Comparison of ENCODE assay signal across 8 mouse cellular contexts in the genomic region with DNA sequence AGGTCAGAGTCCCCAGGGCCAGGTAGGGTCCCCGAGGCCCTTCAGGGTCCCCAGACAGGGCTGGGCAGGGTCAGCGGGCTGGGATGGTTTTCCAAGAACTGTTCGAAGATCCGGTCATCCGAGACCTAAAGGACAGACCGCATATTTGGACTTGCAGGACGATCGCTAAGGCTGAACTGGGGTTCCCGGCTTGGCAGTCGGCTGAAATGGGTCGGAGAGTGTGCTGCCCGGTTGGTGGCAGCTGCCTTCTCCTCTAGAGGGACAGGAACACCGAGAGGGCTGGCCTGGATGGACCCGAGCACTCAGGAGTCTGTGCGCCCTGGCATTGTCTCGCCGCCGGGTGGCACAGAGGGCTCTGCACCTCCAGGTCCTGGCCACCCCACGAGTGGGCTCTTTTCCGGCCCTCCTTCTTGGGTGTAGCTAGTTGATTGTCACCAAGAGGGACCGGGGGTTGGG. TPM values are rescaled to one million over a fixed set of nuclear protein-coding genes. Genes with fewer than 3 reads are reported as not detected.
DNase-seq lines count a peak whose midpoint lies in the region; ATAC-seq and TF ChIP-seq lines count a peak whose summit lies in the region.

No protein-coding gene starts in this region.

- H3K9me3 ChIP-seq in ES-E14 (ENCODE audit: control insufficient read depth, insufficient read depth, low read depth, low read length) = no peaks in the 10 kb centered on the region
- H3K9me3 ChIP-seq in lung, postnatal 0 days (ENCODE audit: low read length) = no peaks in the 10 kb centered on the region

- no peak for TF ChIP-seq POLR2A in cerebellum, adult 2 months (IDR thresholded peaks at IDR 0.05; ENCODE audit: borderline replicate concordance, insufficient read depth, low read length)

- under 1% methylated on average over 21 of the region's 21 CpGs for WGBS in cerebellum, adult 2 months
- 3% methylated on average over 21 of the region's 21 CpGs for WGBS in lung, postnatal 0 days

- H3K4me2 ChIP-seq in lung, postnatal 0 days (replicated peaks; ENCODE audit: low read depth, low read length) = peak overlapping the region; percentile 86

- no peak for TF ChIP-seq EP300 in lung, postnatal 0 days (IDR thresholded peaks at IDR 0.05)

- H3K4me3 ChIP-seq in ES-E14 (ENCODE audit: insufficient read depth in 1 of 2, low read depth in 1 of 2, low read length in 2 of 2, poor library complexity in 1 of 2, severe bottlenecking in 1 of 2) = peak overlapping the region; percentile 68 to 77
- peak overlapping the region; percentile 77 for H3K4me3 ChIP-seq in cerebellum, adult 2 months (replicated peaks; ENCODE audit: insufficient read depth, low read depth, low read length)
- H3K4me3 ChIP-seq in lung, postnatal 0 days (ENCODE audit: low read depth, low read length) = peak overlapping the region; percentile 81

- peaks cover 0 to 4% of the 10 kb centered on the region in 2 experiments; a peak in 2 of 4 replicates for H3K4me1 ChIP-seq in ES-E14 (ENCODE audit: control insufficient read depth in 2 of 2, insufficient read depth in 2 of 2, low read length in 2 of 2, poor library complexity in 1 of 2)
- H3K4me1 ChIP-seq in cerebellum, adult 2 months (ENCODE audit: control insufficient read depth, insufficient read depth, low read length) = no peaks in the 10 kb centered on the region; the same call in 1 of the 2 replicates
- peaks cover 8% of the 10 kb centered on the region; the same call in 1 of the 2 replicates for H3K4me1 ChIP-seq in lung, postnatal 0 days (ENCODE audit: insufficient read depth, low read depth, low read length)

- peak; percentile 39; the same call in 1 of the 2 replicates for TF ChIP-seq CTCF in cerebellum, adult 2 months (IDR thresholded peaks at IDR 0.05; ENCODE audit: borderline replicate concordance, insufficient read depth, low read depth, low read length)
- peak; percentile 60 for TF ChIP-seq CTCF in lung, postnatal 0 days (IDR thresholded peaks at IDR 0.05)

- no peak overlapping the region for H3K27ac ChIP-seq in ES-E14 (ENCODE audit: insufficient read depth, low read depth, low read length, poor library complexity, severe bottlenecking)
- H3K27ac ChIP-seq in cerebellum, adult 2 months (ENCODE audit: insufficient read depth, low read length) = no peak overlapping the region
- H3K27ac ChIP-seq in lung, postnatal 0 days (ENCODE audit: low read length) = peak overlapping the region; percentile 43

- in situ Hi-C loops in ES-E14 (cut with MboI; ENCODE audit: low sequenced_read_pairs in 2 of 2, unreplicated experiment in 2 of 2) = no loop called here

- H3K36me3 ChIP-seq in ES-E14 (ENCODE audit: control insufficient read depth, insufficient read depth, low read length, poor library complexity, severe bottlenecking) = no peaks in the 10 kb centered on the region
- no peaks in the 10 kb centered on the region for H3K36me3 ChIP-seq in lung, postnatal 0 days (ENCODE audit: insufficient read depth, low read length)

- H3K27me3 ChIP-seq in cerebellum, adult 2 months (ENCODE audit: control insufficient read depth, insufficient read depth, low read length) = no peaks in the 10 kb centered on the region; the same call in 1 of the 2 replicates
- no peaks in the 10 kb centered on the region for H3K27me3 ChIP-seq in lung, postnatal 0 days (replicated peaks; ENCODE audit: insufficient read depth, low read length)

- no peak for DNase-seq in ES-E14 (ENCODE audit: low read depth, low spot score)
- peak; percentile 73 to 75 for DNase-seq in cerebellum, adult 2 months
- peak; percentile 48 for DNase-seq in forelimb bud, embryonic 11.5 days (ENCODE audit: low read depth, low spot score)
- DNase-seq in heart, postnatal 4 days = peak; percentile 82
- DNase-seq in layer of hippocampus, adult 9-11 months = peak; percentile 66
- DNase-seq in lung, postnatal 0 days (ENCODE audit: low spot score) = peak; percentile 77
- DNase-seq in ovary, adult 18-20 months (ENCODE audit: low spot score) = peak; percentile 43
- DNase-seq in thymus, postnatal 14 days = peak; percentile 66

- ATAC-seq in lung, postnatal 0 days = peak; percentile 49

- peak overlapping the region; percentile 78 for H3K9ac ChIP-seq in ES-E14 (ENCODE audit: insufficient read depth, low read depth, low read length, poor library complexity, severe bottlenecking)
- peak overlapping the region; percentile 76 for H3K9ac ChIP-seq in lung, postnatal 0 days (replicated peaks; ENCODE audit: low read depth)

TF ChIP-seq in ES-E14, 5 proteins besides CTCF, POLR2A, EP300 and RAD21:
- TF ChIP-seq ZC3H11A (IDR thresholded peaks at IDR 0.05; ENCODE audit: borderline replicate concordance, low read depth, low read length) (no peak), CHD2 (IDR thresholded peaks at IDR 0.05; ENCODE audit: low read depth, low read length) (no peak), MAFK (IDR thresholded peaks at IDR 0.05; ENCODE audit: insufficient read depth, low read depth, low read length) (no peak), HCFC1 (IDR thresholded peaks at IDR 0.05; ENCODE audit: borderline replicate concordance, insufficient read depth, low read length) (no peak), ZNF384 (IDR thresholded peaks at IDR 0.05; ENCODE audit: low read depth, low read length) (no peak)

RNA-seq across cellular contexts. Expression of a gene that starts 0.7 kb away (rescaled TPM):
- 9.0 and 13.7 TPM in 2 replicates for total RNA-seq in ES-E14 (2012; rRNA removed)
- polyA plus RNA-seq in cerebellum, adult 2 months (2012; rRNA removed) = 13.6 and 13.9 TPM in 2 replicates
- 10 to 100 TPM; 45.2 to 45.9 TPM for total RNA-seq in heart, postnatal 4 days (2021)
- 12.9 and 14.7 TPM in 2 replicates for polyA plus RNA-seq in lung, postnatal 0 days (2015; fragmentation: Nextera tagmentation; extraction: Ambion mirVana)
